Mouse (Mus musculus): ENCODE data around the gene Gm16181. TPM values are rescaled to one million over a fixed set of nuclear protein-coding genes. Genes with fewer than 3 reads are reported as not detected.
"Not testable (repeated sequence)": the region's sequence is repeated elsewhere in the genome, so short reads cannot be mapped to it uniquely, and the experiment has no call there.

The Gm16181 gene
- total and polyA plus RNA-seq, 2 experiments from 2014 or later, result not detected

GRCm38 (mm10) chr17:35232043-35232442 is 11.4 kb downstream of the Gm16181 start:
- H3K4me3 ChIP-seq (ENCODE audit: low read depth, low read length), result no peak overlapping the region
- H3K9ac ChIP-seq, result peak overlapping the region; percentile 22; the same call in 1 of the 2 replicates
- H3K4me2 ChIP-seq (ENCODE audit: low read depth), result no peak overlapping the region
- H3K4me1 ChIP-seq (ENCODE audit: insufficient read depth), result peaks cover 5% of the 10 kb centered on the region; the same call in 1 of the 2 replicates
- TF ChIP-seq CTCF (IDR thresholded peaks at IDR 0.05; ENCODE audit: low read depth), result peak; percentile 94
- no peak overlapping the region for H3K27ac ChIP-seq (ENCODE audit: low read depth, low read length)
- ATAC-seq (no peak), DNase-seq (peak; percentile 91)
- H3K27me3 ChIP-seq (ENCODE audit: insufficient read depth, low read length), result no peaks in the 10 kb centered on the region
- H3K36me3 ChIP-seq (ENCODE audit: insufficient read depth), result peaks cover 28% of the 10 kb centered on the region
- no peaks in the 10 kb centered on the region for H3K9me3 ChIP-seq (ENCODE audit: low read length)
- 12% methylated on average over 12 of the region's 12 CpGs for WGBS

GRCm38 (mm10) chr17:35232659-35233058 is 12.0 kb downstream of the Gm16181 start:
- H3K27ac ChIP-seq (ENCODE audit: low read depth, low read length), result no peak overlapping the region
- no peak overlapping the region for H3K9ac ChIP-seq
- H3K4me2 ChIP-seq (ENCODE audit: low read depth), result no peak overlapping the region

GRCm38 (mm10) chr17:35233114-35233980 is 12.7 kb downstream of the Gm16181 start, which contains the start of gene Atp6v1g2:
TSS of gene Atp6v1g2 (plus strand) at chr17:35233660.
- Histone ChIP-seq H3K4me1 (ENCODE audit: insufficient read depth) (peaks cover 5% of the 10 kb centered on the region; the same call in 1 of the 2 replicates), H3K4me3 (ENCODE audit: low read depth, low read length) (peak within 1 kb of the TSS; percentile 52; the same call in 1 of the 2 replicates), H3K27me3 (ENCODE audit: insufficient read depth, low read length) (no peaks in the 10 kb centered on the region), H3K27ac (ENCODE audit: low read depth, low read length) (no peak within 1 kb of the TSS), H3K4me2 (ENCODE audit: low read depth) (peak within 1 kb of the TSS; percentile 95), H3K36me3 (ENCODE audit: insufficient read depth) (peaks cover 25% of the 10 kb centered on the region), H3K9ac (no peak within 1 kb of the TSS), H3K9me3 (ENCODE audit: low read length) (no peaks in the 10 kb centered on the region)
- WGBS, result 68% methylated on average over 18 of the region's 18 CpGs
- ATAC-seq (no peak), DNase-seq (no peak)
- TF ChIP-seq CTCF (IDR thresholded peaks at IDR 0.05; ENCODE audit: low read depth), result no peak

More at GRCm38 (mm10) chr17:35232659-35233058, 12.0 kb downstream of the Gm16181 start:
- peaks cover 25% of the 10 kb centered on the region for H3K36me3 ChIP-seq (ENCODE audit: insufficient read depth)
- no peak for TF ChIP-seq CTCF (IDR thresholded peaks at IDR 0.05; ENCODE audit: low read depth)
- no peak overlapping the region for H3K4me3 ChIP-seq (ENCODE audit: low read depth, low read length)
- no peaks in the 10 kb centered on the region for H3K27me3 ChIP-seq (ENCODE audit: insufficient read depth, low read length)
- H3K9me3 ChIP-seq (ENCODE audit: low read length), result no peaks in the 10 kb centered on the region
- peaks cover 5% of the 10 kb centered on the region; the same call in 1 of the 2 replicates for H3K4me1 ChIP-seq (ENCODE audit: insufficient read depth)
- ATAC-seq (no peak), DNase-seq (no peak)
- 91% methylated on average over 5 of the region's 5 CpGs for WGBS

GRCm38 (mm10) chr17:35234090-35234489 is 13.5 kb downstream of the Gm16181 start:
- not testable (repeated sequence) for ATAC-seq; H3K9me3 ChIP-seq (ENCODE audit: low read length); H3K9ac ChIP-seq; DNase-seq; H3K27me3 ChIP-seq (ENCODE audit: insufficient read depth, low read length); H3K4me1 ChIP-seq (ENCODE audit: insufficient read depth); H3K27ac ChIP-seq (ENCODE audit: low read depth, low read length); H3K4me3 ChIP-seq (ENCODE audit: low read depth, low read length)
- Histone ChIP-seq H3K4me2 (ENCODE audit: low read depth) (peak overlapping the region; percentile 95; the same call in 1 of the 2 replicates), H3K36me3 (ENCODE audit: insufficient read depth) (peaks cover 20% of the 10 kb centered on the region)
- 77% methylated on average over 7 of the region's 7 CpGs for WGBS

- peak overlapping the region; percentile 91 for H3K27ac ChIP-seq (ENCODE audit: low read depth, low read length)
- peaks cover 5% of the 10 kb centered on the region; the same call in 1 of the 2 replicates for H3K4me1 ChIP-seq (ENCODE audit: insufficient read depth)
- H3K4me3 ChIP-seq (ENCODE audit: low read depth, low read length), result peak overlapping the region; percentile 52
- peaks cover 12% of the 10 kb centered on the region for H3K36me3 ChIP-seq (ENCODE audit: insufficient read depth)
- peak overlapping the region; percentile 57 for H3K9ac ChIP-seq
- WGBS, result 5% methylated on average over 31 of the region's 31 CpGs
- no peaks in the 10 kb centered on the region for H3K9me3 ChIP-seq (ENCODE audit: low read length)
- H3K4me2 ChIP-seq (ENCODE audit: low read depth), result peak overlapping the region; percentile 95
- no peaks in the 10 kb centered on the region for H3K27me3 ChIP-seq (ENCODE audit: insufficient read depth, low read length)
- no peak for TF ChIP-seq CTCF (IDR thresholded peaks at IDR 0.05; ENCODE audit: low read depth)
- ATAC-seq (no peak), DNase-seq (no peak)
Measured at GRCm38 (mm10) chr17:35234903-35235302, 14.3 kb downstream of the Gm16181 start.

GRCm38 (mm10) chr17:35235614-35236389 is 15.2 kb downstream of the Gm16181 start, which contains the start of gene Nfkbil1:
TSS of gene Nfkbil1 (minus strand) at chr17:35235792.
- TF ChIP-seq CTCF (IDR thresholded peaks at IDR 0.05; ENCODE audit: low read depth), result no peak
- Histone ChIP-seq H3K9me3 (ENCODE audit: low read length) (no peaks in the 10 kb centered on the region), H3K27me3 (ENCODE audit: insufficient read depth, low read length) (no peaks in the 10 kb centered on the region), H3K27ac (ENCODE audit: low read depth, low read length) (peak within 1 kb of the TSS; percentile 91), H3K4me2 (ENCODE audit: low read depth) (peak within 1 kb of the TSS; percentile 95), H3K4me3 (ENCODE audit: low read depth, low read length) (peak within 1 kb of the TSS; percentile 52), H3K36me3 (ENCODE audit: insufficient read depth) (peaks cover 6% of the 10 kb centered on the region), H3K4me1 (ENCODE audit: insufficient read depth) (peaks cover 9% of the 10 kb centered on the region), H3K9ac (peak within 1 kb of the TSS; percentile 57)
- DNase-seq, result peak; percentile 96
- 2% methylated on average over 35 of the region's 35 CpGs for WGBS
- peak; percentile 86 for ATAC-seq

All from forebrain, postnatal 0 days (tissue).